Mouse (Mus musculus): ENCODE results near the gene Vmn2r75. TPM values are rescaled to one million over a fixed set of nuclear protein-coding genes. Genes with fewer than 3 reads are reported as not detected.
"Not testable (repeated sequence)": the region's sequence is repeated elsewhere in the genome, so short reads cannot be mapped to it uniquely, and the experiment has no call there.

Vmn2r75 gene
- 0.12 TPM in 1 of 2 replicates, not detected in the other for total RNA-seq (2017)

DNA sequence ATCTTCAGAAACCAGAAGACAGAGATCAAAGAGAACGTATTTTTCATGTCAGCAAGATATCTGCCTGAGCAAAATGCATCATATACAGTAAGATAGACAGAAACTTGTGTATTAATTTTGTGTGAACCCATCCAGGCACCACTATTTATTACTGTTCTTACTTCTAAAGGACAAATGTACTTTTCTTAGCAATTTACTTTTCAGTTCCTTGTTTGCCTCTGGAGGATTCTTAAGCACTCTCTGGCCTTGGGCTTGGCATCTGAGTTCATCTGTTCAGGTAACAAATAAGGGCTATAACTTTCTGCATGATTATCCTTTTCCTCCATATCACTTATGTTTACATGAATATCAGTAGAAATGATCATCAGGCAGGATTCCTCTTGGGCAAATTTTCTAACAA, at the start of gene Vmn2r75:
Gene Vmn2r75 (minus strand): TSS at position 101 of the 400 bp plus-strand sequence.
- ATAC-seq (ENCODE audit: extremely low read depth, insufficient number of reproducible peaks, low FRiP score, poor library complexity, severe bottlenecking), result not testable (repeated sequence)

GRCm38 (mm10) chr7:86211345-86211744, 39.8 kb upstream of the Vmn2r75 start:
- ATAC-seq (ENCODE audit: extremely low read depth, insufficient number of reproducible peaks, low FRiP score, poor library complexity, severe bottlenecking), result no peak

Other genes starting within 250 kb of the Vmn2r75 start
- not detected in 2 replicates for gene Vmn2r74, start 210.1 kb downstream of the Vmn2r75 start, total RNA-seq (2017)
- 0.12 TPM in 2 replicates for gene Vmn2r76, start 74.5 kb upstream of the Vmn2r75 start, total RNA-seq (2017)
- 0.47 TPM in 1 of 2 replicates, not detected in the other for gene Olfr310, start 105.4 kb upstream of the Vmn2r75 start, total RNA-seq (2017)
- not detected in 2 replicates for gene Olfr309, start 141.9 kb upstream of the Vmn2r75 start, total RNA-seq (2017)
- gene Olfr308, start 153.9 kb upstream of the Vmn2r75 start, total RNA-seq (2017), result 0.23 TPM in 1 of 2 replicates, not detected in the other
- gene Olfr307, start 165.8 kb upstream of the Vmn2r75 start, total RNA-seq (2017), result not detected in 2 replicates
- not detected in 2 replicates for gene Olfr305, start 195.2 kb upstream of the Vmn2r75 start, total RNA-seq (2017)
- not detected in 2 replicates for gene Olfr304, start 214.9 kb upstream of the Vmn2r75 start, total RNA-seq (2017)
- not detected in 2 replicates for gene Olfr303, start 226.0 kb upstream of the Vmn2r75 start, total RNA-seq (2017)
- not detected in 2 replicates for gene Olfr301, start 232.1 kb upstream of the Vmn2r75 start, total RNA-seq (2017)

All from neutrophil, adult 5-6 weeks (primary cell).